Mouse (Mus musculus): ENCODE measurements around the gene Cacnb4. TPM values are rescaled to one million over a fixed set of nuclear protein-coding genes. Genes with fewer than 3 reads are reported as not detected.

The Cacnb4 gene
- polyA plus RNA-seq (2015; fragmentation: Nextera tagmentation; extraction: Ambion mirVana): 1.3 and 2.5 TPM in 2 replicates

DNA sequence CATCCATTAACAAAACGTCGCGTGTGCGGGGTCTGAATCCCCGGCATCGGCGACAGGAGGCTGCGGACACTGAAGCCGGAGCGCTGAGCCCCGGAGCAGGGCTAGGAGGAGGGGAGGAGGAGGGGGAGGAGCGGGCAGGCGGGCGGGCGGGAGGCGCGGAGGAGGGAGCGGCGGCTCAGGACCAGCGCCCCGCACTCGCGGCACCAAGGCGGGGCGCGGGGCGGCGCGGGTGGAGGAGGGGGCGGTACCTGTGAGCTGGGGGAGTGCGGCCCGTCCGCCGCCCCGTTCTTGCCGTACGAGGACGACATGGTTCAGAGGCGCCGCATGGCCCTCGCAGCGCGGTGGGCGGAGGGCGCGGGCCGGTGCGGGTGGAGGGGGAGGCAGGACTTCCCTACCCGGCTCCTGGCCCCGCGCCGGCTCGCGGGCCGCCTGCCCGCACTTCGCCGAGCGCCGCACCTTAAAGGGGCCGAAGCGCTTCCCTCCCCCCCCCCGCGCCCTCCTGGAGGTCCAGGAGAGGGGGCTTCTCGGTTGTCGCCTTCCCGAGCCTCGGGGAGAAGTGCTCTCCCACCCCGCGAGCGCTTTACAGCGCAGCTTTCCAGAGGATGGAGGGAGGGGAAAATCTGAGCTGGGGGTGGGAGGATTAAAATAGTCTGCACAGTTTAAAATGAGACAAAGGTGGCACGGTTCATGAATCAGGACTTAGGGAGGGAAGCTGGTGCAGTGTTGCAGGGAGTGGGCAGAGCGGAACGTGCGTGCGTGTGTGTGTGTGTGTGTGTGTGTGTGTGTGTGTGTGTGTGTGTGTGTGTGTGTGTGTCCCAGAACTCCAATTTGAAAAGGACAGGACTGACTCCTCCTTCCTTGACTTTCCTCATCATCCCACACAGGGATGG is at the start of gene Cacnb4:
TSS of gene Cacnb4 (minus strand) at position 809 of the 890 bp plus-strand sequence.
- Histone ChIP-seq H3K27me3 (peaks cover 31% of the 10 kb centered on the region), H3K4me2 (peak within 1 kb of the TSS; percentile 96), H3K9me3 (no peaks in the 10 kb centered on the region), H3K27ac (no peak within 1 kb of the TSS), H3K9ac (peak within 1 kb of the TSS; percentile 79), H3K4me1 (peaks cover 14% of the 10 kb centered on the region), H3K4me3 (peak within 1 kb of the TSS; percentile 70), H3K36me3 (no peaks in the 10 kb centered on the region)
- under 1% methylated on average over 68 of the region's 77 CpGs for WGBS
- ATAC-seq (ENCODE audit: insufficient number of reproducible peaks, insufficient read depth, low FRiP score, low TSS enrichment, low read depth): peak; percentile 79

DNA sequence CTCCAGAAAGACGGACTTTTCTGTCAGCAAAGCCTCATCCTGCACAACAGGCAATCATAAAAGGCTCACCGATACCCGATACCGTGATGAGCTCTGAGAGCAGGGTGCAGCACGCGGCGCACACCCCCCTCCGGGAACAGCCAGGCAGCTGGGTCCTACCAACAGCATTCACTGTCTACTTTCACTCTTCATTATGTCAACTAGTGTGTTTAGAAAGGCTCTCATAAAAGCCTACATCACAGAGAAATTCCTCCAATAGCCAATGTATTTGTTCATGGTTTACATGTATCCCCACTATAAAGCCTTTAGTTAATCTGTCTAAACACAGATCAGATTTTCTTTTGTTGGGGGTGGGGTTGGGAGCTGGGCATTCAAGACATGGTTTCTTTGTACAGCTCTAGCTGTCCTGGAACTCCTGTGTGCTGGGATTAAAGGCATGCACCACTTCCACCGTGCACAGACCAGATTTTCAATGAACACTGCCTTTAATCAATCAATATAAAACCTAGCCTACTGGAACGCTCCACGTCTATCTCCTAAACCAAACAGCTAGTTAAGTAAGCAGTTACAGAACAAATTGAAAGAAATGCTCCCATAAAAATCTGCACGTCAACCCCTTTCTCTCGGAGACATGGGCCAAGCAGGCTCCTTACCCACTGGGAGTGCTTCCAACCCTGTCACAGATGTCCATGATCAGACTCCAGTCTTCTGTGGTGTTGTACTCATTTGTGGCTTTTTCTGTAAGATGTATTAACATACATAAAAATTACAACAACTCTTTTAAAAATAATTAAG is 43.8 kb upstream of the Cacnb4 start:
- H3K9me3 ChIP-seq: no peaks in the 10 kb centered on the region
- H3K4me2 ChIP-seq: no peak overlapping the region
- no peak overlapping the region for H3K27ac ChIP-seq
- H3K36me3 ChIP-seq: peaks cover 4% of the 10 kb centered on the region; the same call in 1 of the 2 replicates
- H3K4me1 ChIP-seq: peaks cover 7% of the 10 kb centered on the region; the same call in 1 of the 2 replicates
- H3K27me3 ChIP-seq: no peaks in the 10 kb centered on the region
- no peak overlapping the region for H3K4me3 ChIP-seq
- 38% methylated on average over 13 of the region's 13 CpGs for WGBS
- ATAC-seq (ENCODE audit: insufficient number of reproducible peaks, insufficient read depth, low FRiP score, low TSS enrichment, low read depth): no peak
- H3K9ac ChIP-seq: no peak overlapping the region

DNA sequence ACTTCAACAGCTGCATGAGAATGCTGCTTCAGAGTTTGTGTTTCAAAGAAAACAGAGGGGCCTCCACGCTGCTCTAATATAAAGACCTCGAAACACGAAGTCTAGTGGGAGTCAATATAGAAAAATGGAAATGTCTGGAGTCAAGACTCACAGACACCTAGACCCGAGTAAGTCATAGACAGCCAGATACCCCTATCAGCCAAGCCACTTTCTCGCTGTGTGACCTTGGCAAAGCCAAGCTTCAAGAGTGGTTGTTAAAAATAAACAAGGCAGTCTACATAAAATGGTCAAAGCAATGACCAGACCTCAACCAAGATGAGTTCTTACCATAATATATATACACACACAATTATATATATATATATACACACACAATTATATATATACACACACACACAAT is 40.4 kb upstream of the Cacnb4 start:
- H3K4me1 ChIP-seq: peaks cover 7% of the 10 kb centered on the region; the same call in 1 of the 2 replicates
- H3K36me3 ChIP-seq: peaks cover 21% of the 10 kb centered on the region
- H3K27ac ChIP-seq: no peak overlapping the region
- no peak overlapping the region for H3K9ac ChIP-seq
- no peak for ATAC-seq (ENCODE audit: insufficient number of reproducible peaks, insufficient read depth, low FRiP score, low TSS enrichment, low read depth)
- H3K4me3 ChIP-seq: no peak overlapping the region
- no peak overlapping the region for H3K4me2 ChIP-seq
- H3K9me3 ChIP-seq: no peaks in the 10 kb centered on the region
- 92% methylated on average over 5 of the region's 5 CpGs for WGBS
- H3K27me3 ChIP-seq: no peaks in the 10 kb centered on the region

DNA sequence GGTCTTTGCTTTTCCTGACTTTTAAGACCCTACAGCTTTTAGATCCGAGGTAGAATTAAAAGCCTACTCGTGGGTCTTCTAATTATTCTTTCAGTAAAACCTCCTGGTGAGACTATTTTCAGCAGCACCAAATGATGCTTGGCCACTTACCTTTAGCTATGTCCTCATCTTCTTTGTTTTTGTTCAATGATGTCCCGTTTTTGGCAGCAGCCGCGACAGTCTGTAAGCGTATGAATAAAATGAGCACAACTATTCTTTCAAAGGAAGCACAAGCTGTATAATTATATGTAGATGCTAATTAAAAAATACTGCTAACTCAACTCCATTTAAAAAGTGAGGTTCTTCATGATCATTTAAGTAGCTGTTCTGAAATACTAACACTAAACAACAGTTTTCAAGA is 38.9 kb upstream of the Cacnb4 start:
- H3K27me3 ChIP-seq: no peaks in the 10 kb centered on the region
- H3K4me2 ChIP-seq: no peak overlapping the region
- H3K4me3 ChIP-seq: no peak overlapping the region
- H3K36me3 ChIP-seq: peaks cover 23% of the 10 kb centered on the region
- ATAC-seq (ENCODE audit: insufficient number of reproducible peaks, insufficient read depth, low FRiP score, low TSS enrichment, low read depth): no peak
- no peak overlapping the region for H3K27ac ChIP-seq
- no peak overlapping the region for H3K9ac ChIP-seq
- 90% methylated on average over 6 of the region's 6 CpGs for WGBS
- H3K9me3 ChIP-seq: no peaks in the 10 kb centered on the region
- peaks cover 5% of the 10 kb centered on the region; the same call in 1 of the 2 replicates for H3K4me1 ChIP-seq

DNA sequence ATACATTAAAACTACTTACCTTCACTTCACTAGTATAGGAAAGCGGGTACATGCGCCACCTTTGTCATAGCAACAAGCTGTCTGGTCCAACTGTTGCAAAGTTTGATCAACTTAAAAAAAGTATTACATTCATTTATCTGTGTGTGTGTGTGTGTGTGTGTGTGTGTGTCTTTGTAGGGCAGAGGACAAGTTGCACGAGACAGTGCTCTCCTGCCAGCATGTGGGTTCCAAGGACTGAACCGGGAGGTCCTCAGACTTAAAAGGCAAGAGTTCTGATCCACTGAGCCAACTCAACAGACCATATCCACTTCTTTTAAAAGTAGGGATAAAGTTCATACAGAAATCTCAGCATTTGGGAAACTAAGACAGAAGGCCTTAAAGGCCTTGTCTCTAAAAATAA is 37.5 kb upstream of the Cacnb4 start:
- ATAC-seq (ENCODE audit: insufficient number of reproducible peaks, insufficient read depth, low FRiP score, low TSS enrichment, low read depth): no peak
- Histone ChIP-seq H3K27me3 (no peaks in the 10 kb centered on the region), H3K27ac (no peak overlapping the region), H3K4me2 (no peak overlapping the region), H3K4me1 (no peaks in the 10 kb centered on the region), H3K4me3 (no peak overlapping the region), H3K36me3 (peaks cover 38% of the 10 kb centered on the region), H3K9me3 (no peaks in the 10 kb centered on the region), H3K9ac (no peak overlapping the region)
- WGBS: 95% methylated on average over 4 of the region's 4 CpGs

DNA sequence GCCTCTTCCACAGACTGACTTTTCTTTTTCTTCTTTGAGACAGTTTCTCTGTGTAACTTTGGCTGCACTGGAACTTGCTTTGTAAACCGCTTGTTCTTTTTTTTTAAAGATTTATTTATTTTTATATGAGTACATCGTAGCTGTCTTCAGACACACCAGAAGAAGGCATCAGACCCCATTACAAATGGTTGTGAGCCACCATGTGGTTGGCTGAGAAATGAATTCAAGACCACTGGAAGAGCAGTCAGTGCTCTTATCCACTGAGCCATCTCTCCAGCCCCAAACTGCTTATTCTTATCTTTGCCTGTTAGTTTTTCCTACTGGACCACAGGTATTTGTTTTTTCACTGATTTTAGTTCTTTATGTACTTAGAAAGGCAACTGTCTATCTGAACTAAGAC is 34.2 kb upstream of the Cacnb4 start:
- H3K4me2 ChIP-seq: no peak overlapping the region
- H3K4me1 ChIP-seq: no peaks in the 10 kb centered on the region
- no peak overlapping the region for H3K27ac ChIP-seq
- peaks cover 51% of the 10 kb centered on the region for H3K36me3 ChIP-seq
- H3K9ac ChIP-seq: no peak overlapping the region
- H3K27me3 ChIP-seq: no peaks in the 10 kb centered on the region
- H3K9me3 ChIP-seq: no peaks in the 10 kb centered on the region
- WGBS: 86% methylated on average over 2 of the region's 2 CpGs
- no peak overlapping the region for H3K4me3 ChIP-seq
- no peak for ATAC-seq (ENCODE audit: insufficient number of reproducible peaks, insufficient read depth, low FRiP score, low TSS enrichment, low read depth)

DNA sequence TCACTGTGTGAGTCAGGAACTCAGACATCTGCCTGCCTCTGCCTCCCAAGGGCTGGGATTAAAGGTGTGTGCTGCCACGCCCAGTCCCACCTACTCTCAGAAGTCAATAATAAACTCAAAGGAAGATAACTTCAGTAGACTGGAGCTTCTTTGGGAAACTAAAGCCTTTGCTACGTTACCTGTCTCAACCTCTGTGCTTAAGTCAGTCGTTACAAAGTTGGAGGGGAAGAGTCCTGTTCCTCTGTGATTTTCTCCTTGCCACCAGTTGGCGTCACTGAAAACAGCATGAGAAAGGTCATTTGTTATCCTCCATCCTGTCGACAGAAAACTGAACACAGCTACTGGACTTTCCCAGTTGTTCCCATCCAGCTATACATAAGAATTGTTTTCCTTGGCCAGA is 32.8 kb upstream of the Cacnb4 start:
- no peak overlapping the region for H3K4me2 ChIP-seq
- H3K4me1 ChIP-seq: no peaks in the 10 kb centered on the region
- 94% methylated on average over 5 of the region's 5 CpGs for WGBS
- H3K4me3 ChIP-seq: no peak overlapping the region
- H3K9ac ChIP-seq: no peak overlapping the region
- no peaks in the 10 kb centered on the region for H3K9me3 ChIP-seq
- H3K27me3 ChIP-seq: no peaks in the 10 kb centered on the region
- H3K36me3 ChIP-seq: peaks cover 49% of the 10 kb centered on the region
- ATAC-seq (ENCODE audit: insufficient number of reproducible peaks, insufficient read depth, low FRiP score, low TSS enrichment, low read depth): no peak
- H3K27ac ChIP-seq: no peak overlapping the region

DNA sequence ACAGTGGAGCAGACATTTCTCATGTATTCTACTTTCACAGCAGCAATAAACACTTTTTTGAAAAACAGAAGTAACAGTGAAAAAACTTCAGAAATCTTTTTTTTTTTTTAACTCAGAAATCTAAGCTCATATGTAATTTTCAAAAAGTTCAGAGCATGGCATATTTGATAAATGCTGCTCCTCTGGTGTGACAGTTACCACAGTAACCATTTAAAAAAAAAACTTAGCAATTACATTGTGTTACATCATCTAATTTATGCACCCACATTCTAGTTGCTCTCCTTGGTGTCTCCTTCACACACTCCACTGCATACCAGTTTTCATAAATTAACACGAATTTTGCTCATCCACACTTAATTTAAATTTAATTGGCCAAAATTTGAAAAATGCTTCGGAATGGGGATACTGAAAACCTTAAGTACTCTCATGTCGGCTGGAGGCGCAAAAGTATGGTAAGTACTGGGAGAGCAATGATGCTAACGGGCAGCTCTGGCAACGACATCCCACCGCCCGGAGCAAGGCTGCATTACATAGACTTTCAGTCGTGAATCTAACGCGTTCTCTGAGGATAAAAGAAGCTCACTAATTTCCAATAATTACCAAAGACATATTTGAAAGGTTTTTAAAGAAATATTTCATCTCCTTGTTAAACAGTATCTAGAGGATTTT is 24.9 kb upstream of the Cacnb4 start:
- no peak overlapping the region for H3K27ac ChIP-seq
- peaks cover 35% of the 10 kb centered on the region for H3K36me3 ChIP-seq
- no peak overlapping the region for H3K4me2 ChIP-seq
- H3K4me1 ChIP-seq: no peaks in the 10 kb centered on the region
- no peaks in the 10 kb centered on the region for H3K9me3 ChIP-seq
- no peak overlapping the region for H3K4me3 ChIP-seq
- H3K9ac ChIP-seq: no peak overlapping the region
- WGBS: 86% methylated on average over 11 of the region's 11 CpGs
- no peaks in the 10 kb centered on the region for H3K27me3 ChIP-seq
- no peak for ATAC-seq (ENCODE audit: insufficient number of reproducible peaks, insufficient read depth, low FRiP score, low TSS enrichment, low read depth)

DNA sequence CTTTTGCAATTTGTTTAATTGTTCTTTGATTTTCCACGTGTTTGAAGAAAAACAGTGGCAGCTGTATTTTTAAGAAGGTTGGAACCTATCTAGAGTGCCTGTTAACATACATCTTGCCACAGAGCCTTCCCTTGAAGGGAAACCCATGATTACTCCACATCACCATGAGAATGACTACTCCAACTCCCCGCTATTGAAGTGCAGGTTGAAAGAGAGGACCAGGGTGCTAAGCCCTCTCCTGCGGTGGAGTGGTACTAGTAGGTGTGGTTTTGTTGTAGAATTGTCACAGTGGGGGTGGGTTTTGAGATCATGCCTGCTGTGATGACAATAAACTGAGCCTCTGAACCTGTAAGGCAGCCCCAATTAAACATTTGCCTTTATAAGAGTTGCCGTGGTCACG is 23.7 kb upstream of the Cacnb4 start:
- no peaks in the 10 kb centered on the region for H3K4me1 ChIP-seq
- ATAC-seq (ENCODE audit: insufficient number of reproducible peaks, insufficient read depth, low FRiP score, low TSS enrichment, low read depth): no peak
- WGBS: 63% methylated on average over 5 of the region's 5 CpGs
- no peak overlapping the region for H3K4me2 ChIP-seq
- no peaks in the 10 kb centered on the region for H3K27me3 ChIP-seq
- H3K9ac ChIP-seq: no peak overlapping the region
- peaks cover 31% of the 10 kb centered on the region for H3K36me3 ChIP-seq
- no peak overlapping the region for H3K4me3 ChIP-seq
- H3K27ac ChIP-seq: no peak overlapping the region
- H3K9me3 ChIP-seq: no peaks in the 10 kb centered on the region

DNA sequence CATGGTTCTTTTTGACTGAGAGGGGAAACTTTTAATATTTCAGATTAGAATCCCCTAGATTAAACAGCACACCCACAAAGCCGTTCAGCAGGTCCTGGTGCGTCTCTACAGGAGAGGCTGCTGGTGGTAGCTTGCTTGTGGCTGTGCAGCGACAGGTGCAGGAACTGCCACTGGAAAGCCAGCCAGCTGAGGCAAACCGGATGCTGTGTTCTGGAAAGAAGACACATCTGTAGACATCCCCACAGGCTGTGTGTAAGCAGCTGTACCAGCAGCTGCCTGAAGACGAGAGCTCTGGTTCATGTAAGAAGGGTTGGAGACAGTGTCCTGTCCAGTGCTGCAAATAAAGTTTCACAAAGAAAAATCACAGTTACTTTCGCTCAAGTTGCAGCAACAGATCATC is 18.0 kb upstream of the Cacnb4 start:
- no peak for ATAC-seq (ENCODE audit: insufficient number of reproducible peaks, insufficient read depth, low FRiP score, low TSS enrichment, low read depth)
- Histone ChIP-seq H3K27me3 (no peaks in the 10 kb centered on the region), H3K27ac (no peak overlapping the region), H3K9ac (no peak overlapping the region), H3K9me3 (no peaks in the 10 kb centered on the region), H3K4me1 (0 out of 2 replicates have a peak, but pooled peaks cover 5% of the 10 kb centered on the region), H3K36me3 (peaks cover 15% of the 10 kb centered on the region), H3K4me3 (no peak overlapping the region), H3K4me2 (no peak overlapping the region)
- WGBS: 75% methylated on average over 6 of the region's 6 CpGs

DNA sequence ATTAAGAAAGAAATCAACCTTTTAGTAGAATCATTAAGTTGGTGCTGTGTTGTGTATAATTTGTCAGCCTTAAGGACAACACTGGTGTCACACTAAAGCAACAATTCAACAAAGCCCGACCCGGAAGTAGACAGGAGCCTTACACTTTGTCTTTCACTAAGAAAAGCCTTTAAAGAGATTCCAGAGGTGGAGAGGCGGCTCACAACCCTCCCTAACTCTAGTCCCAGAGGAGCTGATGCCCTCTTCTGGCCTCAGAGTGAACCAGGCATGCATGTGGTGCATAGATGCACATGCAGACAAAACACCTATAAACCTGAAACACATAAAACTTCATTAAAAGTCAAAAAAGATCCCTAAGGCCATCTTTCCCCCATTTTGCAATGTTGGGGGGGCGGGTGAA is 15.1 kb upstream of the Cacnb4 start:
- 77% methylated on average over 4 of the region's 4 CpGs for WGBS
- ATAC-seq (ENCODE audit: insufficient number of reproducible peaks, insufficient read depth, low FRiP score, low TSS enrichment, low read depth): no peak
- Histone ChIP-seq H3K9me3 (no peaks in the 10 kb centered on the region), H3K9ac (no peak overlapping the region), H3K4me2 (no peak overlapping the region), H3K27me3 (no peaks in the 10 kb centered on the region), H3K36me3 (peaks cover 13% of the 10 kb centered on the region; the same call in 1 of the 2 replicates), H3K27ac (no peak overlapping the region), H3K4me1 (0 out of 2 replicates have a peak, but pooled peaks cover 5% of the 10 kb centered on the region), H3K4me3 (no peak overlapping the region)
